Mouse (Mus musculus) liver, postnatal 0 days (tissue): ENCODE data around the gene Fdps.
A peak's percentile ranks its signal among the peaks of the same experiment; 100 is the strongest.

Source experiments
- CTCF ChIP-seq: sonication (generic); IDR thresholded peaks from 2 replicates; pipeline ENCODE4 v1.5.1; 2016; ENCODE audit warnings: antibody characterized with exemption, low read depth
- EP300 ChIP-seq: IDR thresholded peaks from 2 replicates; pipeline ENCODE4 v1.6.1; 2016; ENCODE audit warnings: antibody characterized with exemption, low read depth, mild to moderate bottlenecking

DNA sequence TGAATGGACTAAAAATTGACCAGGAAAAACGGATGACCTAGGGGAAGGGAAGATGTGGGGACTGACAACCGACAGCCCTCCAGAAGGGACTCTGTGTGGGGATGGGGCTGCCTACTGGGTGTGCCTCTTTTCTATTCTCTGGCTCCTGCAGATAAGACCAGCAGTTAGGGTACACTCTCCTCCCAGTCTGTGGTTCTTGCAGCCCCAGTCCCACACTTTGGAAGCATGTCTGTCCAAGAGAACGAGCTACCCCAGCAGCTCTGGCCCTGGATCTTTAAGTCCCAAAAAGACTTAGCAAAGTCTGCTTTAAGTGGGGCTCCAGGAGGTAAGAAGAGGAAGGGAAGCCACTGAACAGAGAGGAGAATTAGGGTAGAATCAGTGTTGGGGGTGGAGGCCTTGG, 34.2 kb upstream of the Fdps start, which contains the start of gene Pklr:
- no peak for TF ChIP-seq CTCF
- peak; percentile 52; the same call in 1 of the 2 replicates for TF ChIP-seq EP300
